Mouse (Mus musculus) CH12.LX (cell line): ENCODE results near the gene Asic2.

ENCODE experiments used
- CHD1 ChIP-seq: IDR thresholded peaks from 2 replicates; pipeline ENCODE4 v1.6.1; 2012; ENCODE audit warnings: low read depth, low read length, improper control_type of control experiment, inconsistent platforms
- CTCF ChIP-seq, 2 experiments: IDR thresholded peaks in 1 of 2; conservative IDR thresholded peaks in 1 of 2; 2 replicates each; pipeline ENCODE4 v1.5.1; 2011 to 2012; ENCODE audit warnings: low read depth in 2 of 2, low read length in 2 of 2, improper control_type of control experiment in 1 of 2, inconsistent platforms in 1 of 2, mild to moderate bottlenecking in 1 of 2, moderate library complexity in 1 of 2
- IRF4 ChIP-seq: IDR thresholded peaks from 2 replicates; pipeline ENCODE4 v1.6.1; 2014; ENCODE audit warnings: low read depth, mild to moderate bottlenecking, inconsistent platforms, low read length, improper control_type of control experiment
- KAT2A ChIP-seq: IDR thresholded peaks from 2 replicates; pipeline ENCODE4 v1.6.1; 2012; ENCODE audit warnings: low read length, improper control_type of control experiment, inconsistent platforms; ENCODE audit not compliant: insufficient replicate concordance
- MAX ChIP-seq: IDR thresholded peaks from 2 replicates; pipeline ENCODE4 v1.6.1; 2011; ENCODE audit warnings: low read length, improper control_type of control experiment
- MYC ChIP-seq: IDR thresholded peaks from 2 replicates; pipeline ENCODE4 v1.6.1; 2011; ENCODE audit warnings: low read depth, mild to moderate bottlenecking, improper control_type of control experiment, low read length
- POLR2A ChIP-seq: IDR thresholded peaks from 2 replicates; pipeline ENCODE4 v1.6.1; 2011; ENCODE audit warnings: low read depth, mild to moderate bottlenecking, improper control_type of control experiment, low read length
- RCOR1 ChIP-seq: conservative IDR thresholded peaks from 2 replicates; pipeline ENCODE4 v1.6.1; 2012; ENCODE audit warnings: low read depth, mild to moderate bottlenecking, inconsistent platforms, low read length, improper control_type of control experiment
- SIN3A ChIP-seq: IDR thresholded peaks from 2 replicates; pipeline ENCODE4 v1.6.1; 2012; ENCODE audit warnings: low read length, improper control_type of control experiment, inconsistent platforms
- USF1 ChIP-seq: IDR thresholded peaks from 2 replicates; pipeline ENCODE4 v1.6.1; 2014; ENCODE audit warnings: low read depth, mild to moderate bottlenecking, inconsistent platforms, low read length, improper control_type of control experiment
- ZC3H11A ChIP-seq: IDR thresholded peaks from 2 replicates; pipeline ENCODE4 v1.6.1; 2012; ENCODE audit warnings: low read depth, mild to moderate bottlenecking, inconsistent platforms, low read length, improper control_type of control experiment
- ZNF384 ChIP-seq: IDR thresholded peaks from 2 replicates; pipeline ENCODE4 v1.6.1; 2012; ENCODE audit warnings: low read depth, low read length, improper control_type of control experiment, inconsistent platforms

GRCm38 (mm10) chr11:81371545-81371944 is 596.7 kb downstream of the Asic2 start:
- TF ChIP-seq IRF4: no peak
- no peak for TF ChIP-seq CHD1
- TF ChIP-seq CTCF (conservative IDR thresholded peaks at IDR 0.05 in 1 of 2, IDR thresholded peaks at IDR 0.05 in 1 of 2; ENCODE audit: low read depth in 2 of 2, low read length in 2 of 2): no peak
- TF ChIP-seq SIN3A: no peak
- no peak for TF ChIP-seq USF1
- no peak for TF ChIP-seq MAX
- TF ChIP-seq POLR2A: no peak
- TF ChIP-seq ZC3H11A: no peak
- TF ChIP-seq KAT2A: no peak
- no peak for TF ChIP-seq MYC
- TF ChIP-seq RCOR1: no peak
- no peak for TF ChIP-seq ZNF384
